Mouse (Mus musculus) kidney, postnatal 4 days (tissue): ENCODE measurements at regions not wholly inside any gene's neighbourhood (a gene's known extent, or its start where the extent isn't known, plus 50 kb on each side); places are given as distances from the start of the nearest gene placed in this dataset.

ENCODE experiments used
- DNase-seq, 2 experiments: peaks; one replicate each; pipeline ENCODE4 v3.0.0; 2021; ENCODE audit warnings: mixed read lengths in 2 of 2

DNA sequence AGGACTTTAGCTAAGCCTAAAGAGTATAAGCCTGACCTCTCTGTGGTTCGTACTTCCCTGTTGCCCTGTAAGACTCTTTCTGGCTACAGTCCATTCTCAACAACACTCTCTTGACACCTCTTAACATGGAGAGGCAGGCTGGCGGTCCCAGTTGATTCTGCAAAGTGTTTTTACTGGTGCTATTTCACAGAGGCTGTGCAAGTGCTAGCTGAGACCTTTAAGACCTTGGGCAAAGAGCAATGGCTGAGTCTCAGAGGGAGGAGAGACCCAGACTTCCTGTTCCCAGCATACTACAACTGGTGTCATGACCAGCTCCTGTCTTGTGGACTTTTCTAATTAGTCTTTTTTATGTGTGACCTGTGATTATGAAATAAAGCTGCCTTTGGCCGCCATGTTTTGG lies 159.6 kb downstream of the Lyplal1 start:
- peak in 1 of 2 experiments; percentile 18 for DNase-seq

DNA sequence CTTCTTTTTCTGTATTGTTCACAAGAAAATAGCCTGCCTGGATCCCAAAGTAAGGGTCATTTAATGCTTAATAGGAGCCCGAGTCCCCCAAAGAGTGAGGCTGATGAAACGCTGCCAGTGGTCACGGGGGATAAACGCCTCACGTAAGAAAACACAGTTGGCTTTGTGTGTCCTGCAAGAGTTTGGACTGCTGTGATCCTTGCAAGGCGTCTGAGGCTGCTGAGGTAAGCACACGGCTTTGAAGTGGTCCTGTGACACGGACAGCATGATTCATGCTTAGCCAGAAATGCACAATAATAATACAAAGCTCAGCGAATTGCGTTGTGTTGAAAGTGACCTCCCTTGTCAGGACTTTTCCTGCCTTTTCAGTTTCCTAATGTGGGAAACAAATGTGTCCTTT lies 158.8 kb downstream of the Lyplal1 start:
- no peak for DNase-seq

DNA sequence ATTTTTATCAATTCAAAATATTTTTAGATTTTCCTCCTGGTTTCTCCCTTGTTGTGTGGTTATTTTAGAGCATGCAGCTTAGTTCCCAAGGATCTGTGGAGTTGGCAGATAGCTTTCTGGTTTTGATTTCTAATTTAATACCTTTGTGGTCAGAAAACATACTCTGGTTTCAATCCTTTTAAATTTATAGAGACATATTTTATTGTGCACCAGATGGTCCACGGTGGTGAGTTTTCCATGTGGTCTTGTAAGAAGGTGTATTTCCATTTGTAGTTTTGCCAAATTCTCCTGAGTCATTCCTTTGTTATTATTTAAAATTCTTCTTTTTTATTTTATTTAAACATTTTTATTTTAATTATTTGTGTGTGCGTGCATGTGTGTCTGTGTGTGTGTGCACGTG lies 154.5 kb downstream of the Lyplal1 start:
- no peak for DNase-seq

DNA sequence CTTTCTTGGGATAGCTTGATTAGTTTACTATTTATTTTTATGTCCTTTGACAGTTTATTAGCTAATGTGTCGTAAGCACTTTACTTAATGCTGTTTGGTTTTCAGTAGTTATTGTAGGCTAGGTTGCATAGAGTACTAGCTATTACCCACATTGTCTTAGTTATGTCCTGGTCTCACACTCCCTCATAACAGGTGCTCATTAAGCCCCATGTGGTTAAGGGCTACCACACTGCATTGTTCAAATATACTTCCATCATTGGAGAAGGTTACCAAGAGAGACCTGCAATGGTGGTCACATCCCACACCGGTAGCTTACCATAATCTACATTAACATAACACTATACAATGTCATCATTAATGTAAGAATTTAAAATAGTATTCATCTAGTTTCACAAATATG lies 153.3 kb downstream of the Lyplal1 start:
- DNase-seq: no peak

DNA sequence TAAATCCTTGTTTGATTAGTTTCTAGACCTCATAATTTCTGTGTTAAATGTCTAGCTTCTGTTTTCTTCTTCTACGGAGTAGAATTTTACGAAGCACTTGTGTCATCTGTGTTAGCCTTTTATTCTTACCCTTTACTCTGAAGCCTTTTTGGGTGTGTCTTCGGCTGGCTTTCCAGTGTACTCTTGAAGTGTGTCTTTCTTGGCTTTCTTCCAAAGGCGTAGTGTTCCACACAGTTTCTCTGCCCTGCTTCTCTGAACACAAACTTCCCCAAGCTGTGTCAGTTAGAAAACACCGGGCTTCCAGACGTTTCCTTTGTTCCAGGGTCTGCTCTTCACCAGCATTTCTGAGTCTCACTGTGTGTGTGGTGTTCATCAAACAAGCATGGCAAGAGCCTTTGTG lies 152.7 kb downstream of the Lyplal1 start:
- DNase-seq: no peak

DNA sequence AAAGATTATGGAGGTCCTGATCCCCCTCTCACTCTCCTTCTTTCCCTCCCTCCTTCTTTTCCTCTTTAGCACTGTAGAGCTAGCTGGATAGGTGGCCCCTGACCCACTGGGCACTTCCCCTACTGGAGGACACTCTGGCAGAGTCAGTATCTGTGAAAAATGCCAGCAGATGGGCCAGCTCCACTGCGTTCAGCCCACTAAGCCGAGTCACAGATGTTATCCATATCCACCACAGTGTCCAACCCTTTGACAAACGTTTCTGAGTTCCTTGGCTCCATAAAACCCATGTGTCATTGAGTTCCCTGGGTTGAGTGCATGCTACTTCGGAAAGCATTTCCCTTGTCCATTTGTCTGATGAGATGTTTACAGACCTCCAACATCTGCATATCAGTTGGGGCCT lies 149.9 kb downstream of the Lyplal1 start:
- DNase-seq: no peak

DNA sequence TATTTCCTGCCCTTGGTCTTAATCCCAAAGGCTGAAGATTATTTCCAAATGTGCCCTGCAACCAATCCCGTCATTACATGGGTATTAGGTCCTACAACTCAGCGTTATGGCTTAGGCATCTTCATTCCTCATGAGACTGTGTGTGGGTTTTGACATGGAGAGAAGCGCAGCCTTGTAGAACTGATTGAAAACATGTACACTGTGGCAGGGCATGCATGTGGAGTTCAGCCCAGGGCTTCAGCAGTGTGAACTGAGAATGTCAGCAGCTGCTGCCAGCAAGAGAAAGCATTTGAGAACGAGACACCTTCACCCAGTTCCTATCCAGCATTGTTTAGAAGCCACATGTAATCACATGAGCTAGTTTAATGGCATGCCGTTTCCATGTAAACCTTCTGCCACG lies 149.3 kb downstream of the Lyplal1 start:
- no peak for DNase-seq

DNA sequence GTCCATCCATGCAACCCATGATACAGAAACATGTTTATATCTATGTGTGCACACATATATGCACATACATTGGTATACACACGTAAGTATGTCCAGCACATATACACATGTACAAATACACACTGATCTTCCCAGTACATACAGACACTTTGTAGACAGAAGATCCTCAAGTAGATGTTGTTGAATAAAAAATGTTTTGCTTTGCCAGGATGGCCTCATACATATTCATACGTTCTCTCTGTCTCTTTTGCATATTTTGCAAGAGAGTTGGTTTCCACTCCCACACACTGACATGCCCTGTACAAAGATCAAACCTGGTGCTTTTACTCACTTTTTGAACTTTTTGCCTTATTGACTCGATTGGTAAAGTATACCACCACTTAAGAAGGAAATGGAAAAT lies 148.5 kb downstream of the Lyplal1 start:
- no peak for DNase-seq

DNA sequence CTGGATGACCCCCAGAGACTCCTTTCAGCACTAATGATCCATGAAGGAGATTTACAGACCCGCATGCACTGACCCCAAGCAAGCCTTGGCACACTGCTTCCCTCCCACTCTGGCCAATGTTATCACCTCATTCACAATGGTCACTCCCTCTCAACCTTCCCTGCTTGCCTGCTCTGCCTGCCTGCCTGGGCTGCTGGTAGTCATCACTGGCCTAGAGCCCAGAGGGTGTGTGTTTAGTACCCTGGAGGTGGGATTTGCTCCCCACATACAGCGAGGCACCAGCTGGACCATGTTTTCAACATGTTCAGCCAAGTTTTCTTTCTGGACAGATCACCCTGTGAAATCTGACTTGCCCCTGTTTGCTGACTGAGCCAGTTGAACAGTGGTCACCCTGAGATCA lies 147.9 kb downstream of the Lyplal1 start:
- peak; percentile 32 to 33 for DNase-seq

DNA sequence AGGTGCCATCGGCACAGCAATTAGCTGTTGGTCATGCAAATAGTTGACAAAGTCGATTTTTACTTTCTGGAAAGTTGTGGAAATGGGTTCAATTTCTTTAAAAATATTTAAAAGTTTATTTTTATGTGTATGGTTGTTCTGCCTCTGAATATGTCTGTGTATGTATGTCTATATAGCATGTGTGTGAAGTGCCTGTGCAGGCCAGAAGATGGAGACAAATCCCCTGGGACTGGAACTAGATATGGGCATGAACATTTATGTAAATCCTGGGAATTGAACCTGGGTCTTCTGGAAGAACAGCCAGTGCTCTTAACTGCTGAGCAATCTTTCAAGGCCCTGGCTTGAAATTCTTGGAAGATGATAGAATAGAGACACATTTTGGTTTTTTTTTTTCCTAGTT lies 140.0 kb downstream of the Lyplal1 start:
- DNase-seq: no peak

DNA sequence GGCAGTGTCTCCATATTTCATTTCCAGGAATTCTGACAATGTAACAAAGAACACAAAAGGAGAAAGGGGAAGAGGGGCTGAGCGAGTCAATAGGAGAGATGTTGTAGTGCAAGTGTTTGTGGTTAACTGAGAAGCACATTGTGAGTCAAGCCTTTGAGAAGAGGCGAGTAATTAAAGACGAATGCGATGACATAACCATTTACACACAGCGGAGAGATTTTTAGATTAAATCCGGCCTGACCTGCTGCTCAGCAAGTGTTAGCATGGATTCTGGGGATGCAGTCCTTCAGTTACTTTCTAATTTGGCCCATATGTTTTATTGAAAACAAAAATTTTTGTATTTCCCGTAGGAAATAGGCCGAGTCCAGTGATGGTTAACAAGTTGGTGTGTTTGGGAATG lies 127.7 kb downstream of the Lyplal1 start:
- DNase-seq: no peak

DNA sequence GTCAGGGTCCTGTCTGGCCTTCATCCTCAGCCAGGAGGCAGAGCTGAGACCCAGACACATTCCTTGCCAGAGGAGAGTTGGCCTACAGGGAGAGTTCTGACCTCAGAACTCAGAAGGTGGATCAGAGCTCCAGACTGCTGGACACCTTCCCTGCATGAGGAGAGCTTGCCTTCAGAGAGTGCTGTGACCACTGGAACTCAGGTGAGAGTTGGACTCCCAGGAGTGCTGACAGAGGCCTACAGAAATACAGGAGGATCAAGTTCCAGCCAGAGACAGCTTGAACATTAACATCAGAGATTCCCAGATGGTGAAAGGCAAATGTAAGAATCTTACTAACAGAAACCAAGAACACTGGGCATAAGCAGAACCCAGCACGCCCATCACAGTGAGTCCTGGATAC lies 117.0 kb downstream of the Lyplal1 start:
- DNase-seq: peak in 1 of 2 experiments; percentile 3

DNA sequence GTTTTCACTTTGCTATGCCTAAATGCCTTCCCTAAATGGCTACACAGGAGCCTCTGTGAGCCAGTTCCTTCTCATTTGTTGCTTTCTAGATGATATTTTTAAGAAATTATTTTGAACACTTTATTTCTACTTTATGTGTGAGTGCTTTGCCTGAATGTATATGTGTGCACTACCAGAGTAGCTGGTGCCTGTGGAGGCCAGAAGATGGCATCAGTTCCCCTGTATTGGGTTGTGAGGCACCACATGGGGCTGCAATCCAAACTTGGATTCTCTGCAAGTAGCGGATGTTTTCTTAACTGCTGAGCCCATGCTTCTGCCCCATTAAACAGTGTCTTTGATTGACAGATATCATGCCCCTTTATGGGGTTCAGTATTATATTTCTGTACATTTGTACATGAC lies 103.7 kb downstream of the Lyplal1 start:
- peak in 1 of 2 experiments; percentile 17 for DNase-seq

DNA sequence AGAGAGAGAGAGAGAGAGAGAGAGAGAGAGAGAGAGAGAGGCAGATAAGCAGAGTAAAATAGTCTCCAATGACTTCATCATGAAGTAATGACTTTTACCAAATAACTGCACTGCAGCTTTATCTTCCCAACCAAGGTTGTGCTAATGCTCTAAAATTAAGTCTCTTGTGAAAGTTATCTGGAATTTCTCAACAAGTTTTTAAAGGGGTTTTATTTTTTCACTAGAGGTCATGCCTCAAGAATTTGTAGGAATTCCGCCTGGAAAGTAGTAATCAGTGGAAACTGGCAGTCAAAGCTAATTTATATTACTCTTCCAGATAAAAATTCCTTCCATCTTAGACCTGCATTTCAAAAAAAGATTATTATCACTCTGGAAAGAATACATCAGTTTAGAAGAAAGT lies 102.9 kb downstream of the Lyplal1 start:
- DNase-seq: no peak

DNA sequence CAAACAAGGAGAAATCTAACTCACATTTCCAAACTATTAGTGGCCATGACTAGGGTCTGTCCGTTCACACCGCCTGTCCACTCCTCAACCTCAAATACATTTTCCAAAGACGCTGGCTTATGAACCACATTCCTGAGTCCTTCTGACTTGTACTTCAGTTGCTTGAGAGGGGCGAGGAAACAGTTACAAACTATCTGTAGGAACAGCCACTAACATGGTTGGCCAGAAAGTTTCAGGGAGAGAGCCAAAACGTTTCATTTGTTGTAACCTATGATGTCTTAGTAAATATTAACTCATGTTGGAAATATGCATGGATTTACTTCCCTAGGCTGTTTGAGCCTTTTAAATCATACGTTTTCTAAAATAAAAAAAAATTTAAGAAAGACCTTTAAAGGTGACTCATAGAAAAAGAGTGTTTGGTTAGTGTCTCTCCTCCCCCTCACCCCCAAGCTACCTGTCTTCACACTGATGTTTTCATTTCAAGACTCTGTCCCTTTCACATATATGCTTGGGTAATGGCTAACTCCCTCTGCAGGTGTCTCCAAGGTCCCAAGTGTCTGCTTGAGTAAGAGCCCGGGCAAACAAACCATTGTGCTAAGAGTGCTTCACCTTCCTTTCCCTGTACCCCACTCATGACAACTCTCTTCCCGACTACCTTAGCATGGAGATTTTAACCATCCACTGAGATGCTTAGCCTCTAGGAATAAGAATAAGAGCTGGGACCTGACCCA lies 101.1 kb downstream of the Lyplal1 start:
- DNase-seq: no peak

DNA sequence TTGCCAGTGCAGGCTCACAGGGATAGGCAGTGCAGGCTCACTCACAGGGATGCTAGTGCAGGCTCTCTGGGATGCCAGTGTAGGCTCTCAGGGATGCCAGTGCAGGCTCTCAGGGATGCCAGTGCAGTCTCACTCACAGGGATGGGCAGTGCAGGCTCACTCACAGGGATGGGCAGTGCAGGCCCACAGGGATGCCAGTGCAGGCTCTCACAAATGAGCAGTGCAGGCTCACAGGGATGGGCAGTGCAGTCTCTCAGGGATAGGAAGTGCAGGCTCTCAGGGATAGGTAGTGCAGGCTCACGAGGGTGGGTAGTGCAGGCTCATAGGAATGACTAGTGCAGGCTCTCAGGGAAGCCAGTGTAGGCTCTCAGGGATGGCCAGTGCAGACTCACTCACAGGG lies 99.6 kb downstream of the Lyplal1 start:
- no peak for DNase-seq

DNA sequence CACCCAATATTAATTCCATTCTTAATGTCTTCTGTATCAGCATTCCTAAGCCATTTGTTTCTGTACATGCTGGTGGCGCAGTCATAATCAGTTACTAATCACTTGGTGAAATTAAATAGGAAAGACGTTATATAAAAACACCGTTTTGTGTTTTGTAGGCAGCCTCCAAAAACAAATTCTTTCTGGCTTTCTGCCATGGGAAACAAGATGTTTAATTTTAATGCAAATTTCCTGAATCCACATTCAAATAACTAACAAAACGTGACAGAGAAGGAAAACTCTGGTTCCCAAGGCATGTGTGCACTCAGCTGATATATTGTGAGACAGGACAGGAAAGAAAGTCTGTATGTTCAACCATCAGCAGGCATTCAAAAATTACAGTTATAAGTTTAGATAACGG lies 97.6 kb downstream of the Lyplal1 start:
- DNase-seq: no peak

DNA sequence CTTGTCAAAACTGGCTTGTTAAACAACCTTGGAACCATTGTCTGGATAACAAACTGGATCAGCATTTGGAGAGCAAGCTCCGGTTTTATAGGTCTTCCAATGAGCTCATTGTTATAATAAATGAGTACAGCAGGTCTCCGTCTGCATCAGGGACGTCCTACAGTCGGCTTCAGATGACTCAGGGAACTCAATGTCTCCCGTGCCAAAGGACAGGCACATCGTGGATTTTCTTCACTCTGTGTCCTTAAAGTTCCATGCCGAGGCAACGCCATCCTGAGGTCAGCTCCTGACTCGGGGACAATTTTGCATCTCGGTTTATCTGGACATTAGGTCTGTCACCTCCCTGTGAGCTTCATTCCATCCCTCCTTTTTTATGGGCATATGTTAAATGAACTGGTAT lies 85.2 kb downstream of the Lyplal1 start:
- no peak for DNase-seq

DNA sequence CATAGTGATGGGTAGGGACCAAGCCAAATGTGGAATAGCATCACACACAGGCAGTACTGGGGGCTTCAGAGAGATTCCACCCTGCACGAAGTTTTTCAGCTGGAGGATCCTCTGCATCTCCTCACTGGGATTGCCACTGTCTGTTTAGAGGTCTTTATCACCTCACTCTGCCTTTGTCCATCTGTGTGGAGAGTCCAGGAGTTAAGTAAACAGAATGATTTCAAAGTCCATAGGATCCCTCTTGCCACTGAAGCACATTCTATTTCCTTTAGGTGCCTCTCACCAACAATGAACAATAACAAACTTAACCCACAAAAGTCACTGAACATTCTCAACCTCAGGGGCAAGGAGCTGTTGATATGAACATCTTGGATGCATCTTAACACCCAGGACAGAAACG lies 82.7 kb downstream of the Lyplal1 start:
- no peak for DNase-seq
